Mouse (Mus musculus): ENCODE results near the gene Rhot2.

GRCm38 (mm10) chr17:25883824-25884223 is 39.2 kb upstream of the Rhot2 start:
- TF ChIP-seq CTCF (IDR thresholded peaks at IDR 0.05; ENCODE audit: borderline replicate concordance, control insufficient read depth, extremely low read depth, insufficient read depth, low read length, poor library complexity) = no peak
- no peak for TF ChIP-seq POLR2A (IDR thresholded peaks at IDR 0.05; ENCODE audit: control insufficient read depth, extremely low read depth, insufficient read depth, low read length, poor library complexity)
